Mouse (Mus musculus): ENCODE data around the gene Myo10. TPM values are rescaled to one million over a fixed set of nuclear protein-coding genes. Genes with fewer than 3 reads are reported as not detected.
A peak's percentile ranks its signal among the peaks of the same experiment; 100 is the strongest.

Gene Myo10
- polyA plus RNA-seq, 1 experiment from 2014 or later, result 39.8 TPM

- Histone ChIP-seq H3K36me3 (no peaks in the 10 kb centered on the region), H3K4me3 (no peak overlapping the region), H3K27me3 (no peaks in the 10 kb centered on the region), H3K27ac (peak overlapping the region; percentile 72), H3K4me1 (peaks cover 62% of the 10 kb centered on the region), H3K9ac (no peak overlapping the region), H3K9me3 (no peaks in the 10 kb centered on the region), H3K4me2 (replicated peaks) (no peak overlapping the region)
- WGBS, result 30% methylated on average over 10 of the region's 10 CpGs
- ATAC-seq (ENCODE audit: insufficient number of reproducible peaks, insufficient read depth, low FRiP score, low TSS enrichment), result peak; percentile 36; the same call in 1 of the 2 replicates
These were observed 58.0 kb downstream of the Myo10 start for GRCm38 (mm10) chr15:25680269-25680818.

DNA sequence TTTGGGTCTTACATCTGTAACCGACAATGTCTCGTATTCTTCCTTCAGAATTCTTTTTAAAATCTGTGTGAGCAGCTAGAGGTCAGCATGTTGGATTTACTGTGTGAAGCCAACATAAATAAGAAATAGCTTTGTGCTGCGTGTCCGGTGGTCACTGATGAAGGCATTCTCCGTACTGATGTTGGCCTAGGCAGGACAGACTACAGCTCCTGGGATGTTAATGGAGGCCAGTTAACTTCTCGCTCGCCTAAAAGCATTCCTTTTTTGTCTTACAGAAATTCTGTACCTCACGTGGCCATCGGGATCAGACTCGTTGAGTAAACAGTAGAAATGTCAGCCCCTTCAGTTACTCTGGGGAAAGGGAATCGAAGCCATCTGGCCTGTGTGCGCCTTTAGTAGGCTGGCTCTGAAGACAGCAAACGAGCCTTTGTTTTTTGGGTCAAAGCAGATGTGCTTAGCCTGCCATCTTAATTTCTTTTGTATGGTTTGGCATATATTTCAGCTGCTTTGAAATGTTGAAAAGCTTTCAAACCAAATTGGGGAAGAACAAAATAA is 60.7 kb downstream of the Myo10 start:
- H3K4me1 ChIP-seq, result peaks cover 39% of the 10 kb centered on the region
- WGBS, result 19% methylated on average over 13 of the region's 13 CpGs
- no peak overlapping the region for H3K9ac ChIP-seq
- no peak for ATAC-seq (ENCODE audit: insufficient number of reproducible peaks, insufficient read depth, low FRiP score, low TSS enrichment)
- H3K9me3 ChIP-seq, result no peaks in the 10 kb centered on the region
- no peaks in the 10 kb centered on the region for H3K27me3 ChIP-seq
- no peak overlapping the region for H3K4me3 ChIP-seq
- peak overlapping the region; percentile 16; the same call in 1 of the 2 replicates for H3K4me2 ChIP-seq (replicated peaks)
- no peaks in the 10 kb centered on the region for H3K36me3 ChIP-seq
- H3K27ac ChIP-seq, result peak overlapping the region; percentile 78

GRCm38 (mm10) chr15:25685186-25685585 is 62.9 kb downstream of the Myo10 start:
- H3K9me3 ChIP-seq, result no peaks in the 10 kb centered on the region
- WGBS, result 84% methylated on average over 9 of the region's 9 CpGs
- no peaks in the 10 kb centered on the region for H3K36me3 ChIP-seq
- H3K27ac ChIP-seq, result no peak overlapping the region
- no peaks in the 10 kb centered on the region for H3K27me3 ChIP-seq
- no peak overlapping the region for H3K4me3 ChIP-seq
- no peak overlapping the region for H3K9ac ChIP-seq
- ATAC-seq (ENCODE audit: insufficient number of reproducible peaks, insufficient read depth, low FRiP score, low TSS enrichment), result no peak
- peaks cover 38% of the 10 kb centered on the region for H3K4me1 ChIP-seq
- no peak overlapping the region for H3K4me2 ChIP-seq (replicated peaks)

GRCm38 (mm10) chr15:25688424-25689283 is 66.3 kb downstream of the Myo10 start:
- H3K4me2 ChIP-seq (replicated peaks), result no peak overlapping the region
- peaks cover 36% of the 10 kb centered on the region for H3K4me1 ChIP-seq
- no peaks in the 10 kb centered on the region for H3K9me3 ChIP-seq
- no peak overlapping the region for H3K4me3 ChIP-seq
- ATAC-seq (ENCODE audit: insufficient number of reproducible peaks, insufficient read depth, low FRiP score, low TSS enrichment), result no peak
- no peak overlapping the region for H3K9ac ChIP-seq
- 49% methylated on average over 9 of the region's 9 CpGs for WGBS
- H3K36me3 ChIP-seq, result no peaks in the 10 kb centered on the region
- H3K27ac ChIP-seq, result no peak overlapping the region
- no peaks in the 10 kb centered on the region for H3K27me3 ChIP-seq

DNA sequence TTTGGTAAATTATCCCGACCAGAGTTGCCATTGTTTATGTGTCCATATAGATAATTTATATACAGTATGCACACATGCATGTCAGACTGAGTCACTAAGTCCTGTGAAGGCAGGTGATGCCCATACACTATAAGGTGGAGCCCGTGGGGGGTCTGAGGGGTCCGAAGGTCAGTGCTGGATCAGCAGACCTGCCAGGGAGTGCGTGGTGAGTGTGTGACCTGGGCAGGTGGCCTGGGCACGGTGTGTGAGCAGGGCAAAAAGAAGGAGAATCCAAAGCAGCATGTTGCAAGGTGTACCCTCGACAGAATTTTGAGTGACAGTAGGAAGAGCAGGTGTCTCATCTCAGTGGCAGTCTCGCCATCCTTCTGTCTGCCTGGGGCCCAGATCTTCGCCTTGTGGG is 67.2 kb downstream of the Myo10 start:
- no peak overlapping the region for H3K9ac ChIP-seq
- H3K27me3 ChIP-seq, result no peaks in the 10 kb centered on the region
- 0 out of 2 replicates have a peak, but pooled peaks have one; percentile 7 for ATAC-seq (ENCODE audit: insufficient number of reproducible peaks, insufficient read depth, low FRiP score, low TSS enrichment)
- H3K4me3 ChIP-seq, result no peak overlapping the region
- H3K4me1 ChIP-seq, result peaks cover 42% of the 10 kb centered on the region
- 85% methylated on average over 8 of the region's 8 CpGs for WGBS
- no peaks in the 10 kb centered on the region for H3K9me3 ChIP-seq
- no peaks in the 10 kb centered on the region for H3K36me3 ChIP-seq
- no peak overlapping the region for H3K4me2 ChIP-seq (replicated peaks)
- H3K27ac ChIP-seq, result no peak overlapping the region

- no peaks in the 10 kb centered on the region for H3K36me3 ChIP-seq
- 62% methylated on average over 15 of the region's 15 CpGs for WGBS
- H3K4me1 ChIP-seq, result peaks cover 42% of the 10 kb centered on the region
- no peak overlapping the region for H3K9ac ChIP-seq
- no peak for ATAC-seq (ENCODE audit: insufficient number of reproducible peaks, insufficient read depth, low FRiP score, low TSS enrichment)
- H3K9me3 ChIP-seq, result no peaks in the 10 kb centered on the region
- H3K27ac ChIP-seq, result no peak overlapping the region
- H3K27me3 ChIP-seq, result no peaks in the 10 kb centered on the region
- H3K4me2 ChIP-seq (replicated peaks), result no peak overlapping the region
- no peak overlapping the region for H3K4me3 ChIP-seq
These were observed 67.9 kb downstream of the Myo10 start for GRCm38 (mm10) chr15:25690066-25690745.

- no peak overlapping the region for H3K27ac ChIP-seq
- H3K4me3 ChIP-seq, result no peak overlapping the region
- peaks cover 42% of the 10 kb centered on the region for H3K4me1 ChIP-seq
- H3K9me3 ChIP-seq, result no peaks in the 10 kb centered on the region
- 67% methylated on average over 4 of the region's 4 CpGs for WGBS
- no peaks in the 10 kb centered on the region for H3K27me3 ChIP-seq
- no peak overlapping the region for H3K4me2 ChIP-seq (replicated peaks)
- ATAC-seq (ENCODE audit: insufficient number of reproducible peaks, insufficient read depth, low FRiP score, low TSS enrichment), result no peak
- H3K9ac ChIP-seq, result no peak overlapping the region
- no peaks in the 10 kb centered on the region for H3K36me3 ChIP-seq
These were observed 68.4 kb downstream of the Myo10 start for GRCm38 (mm10) chr15:25690746-25691105.

GRCm38 (mm10) chr15:25692254-25692950 is 70.1 kb downstream of the Myo10 start:
- no peak for ATAC-seq (ENCODE audit: insufficient number of reproducible peaks, insufficient read depth, low FRiP score, low TSS enrichment)
- WGBS, result 50% methylated on average over 21 of the region's 21 CpGs
- H3K4me2 ChIP-seq (replicated peaks), result no peak overlapping the region
- H3K4me1 ChIP-seq, result peaks cover 42% of the 10 kb centered on the region
- no peak overlapping the region for H3K9ac ChIP-seq
- H3K36me3 ChIP-seq, result no peaks in the 10 kb centered on the region
- H3K27ac ChIP-seq, result no peak overlapping the region
- no peaks in the 10 kb centered on the region for H3K27me3 ChIP-seq
- no peaks in the 10 kb centered on the region for H3K9me3 ChIP-seq
- H3K4me3 ChIP-seq, result no peak overlapping the region

DNA sequence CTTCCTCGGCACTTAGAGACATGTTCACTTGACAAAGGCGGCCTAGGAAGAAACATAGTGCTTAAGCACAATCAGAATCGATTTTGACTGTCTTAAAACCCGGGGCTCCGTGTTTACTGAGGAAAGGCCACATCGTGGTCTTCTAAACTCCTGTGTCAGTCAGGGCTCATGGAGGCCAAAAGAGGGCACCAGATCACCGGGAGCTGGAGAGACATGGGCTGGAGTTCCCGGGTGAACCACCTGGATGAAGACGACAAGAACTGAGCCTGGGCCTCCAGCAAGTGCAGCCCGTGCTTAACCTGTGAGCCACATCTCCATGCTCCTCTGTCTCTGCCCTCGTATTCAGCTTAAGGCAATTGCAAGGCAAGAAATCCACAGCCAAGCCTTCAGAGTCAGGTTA is 71.4 kb downstream of the Myo10 start:
- Histone ChIP-seq H3K27ac (peak overlapping the region; percentile 69), H3K9me3 (no peaks in the 10 kb centered on the region), H3K4me2 (replicated peaks) (no peak overlapping the region), H3K9ac (no peak overlapping the region), H3K27me3 (no peaks in the 10 kb centered on the region), H3K4me1 (peaks cover 39% of the 10 kb centered on the region), H3K36me3 (no peaks in the 10 kb centered on the region), H3K4me3 (no peak overlapping the region)
- no peak for ATAC-seq (ENCODE audit: insufficient number of reproducible peaks, insufficient read depth, low FRiP score, low TSS enrichment)
- WGBS, result 77% methylated on average over 11 of the region's 11 CpGs

GRCm38 (mm10) chr15:25694749-25695148 is 72.4 kb downstream of the Myo10 start:
- 93% methylated on average over 4 of the region's 4 CpGs for WGBS
- Histone ChIP-seq H3K9me3 (no peaks in the 10 kb centered on the region), H3K9ac (no peak overlapping the region), H3K4me2 (replicated peaks) (no peak overlapping the region), H3K4me3 (no peak overlapping the region), H3K36me3 (no peaks in the 10 kb centered on the region), H3K27ac (no peak overlapping the region), H3K4me1 (peaks cover 35% of the 10 kb centered on the region), H3K27me3 (no peaks in the 10 kb centered on the region)
- no peak for ATAC-seq (ENCODE audit: insufficient number of reproducible peaks, insufficient read depth, low FRiP score, low TSS enrichment)

DNA sequence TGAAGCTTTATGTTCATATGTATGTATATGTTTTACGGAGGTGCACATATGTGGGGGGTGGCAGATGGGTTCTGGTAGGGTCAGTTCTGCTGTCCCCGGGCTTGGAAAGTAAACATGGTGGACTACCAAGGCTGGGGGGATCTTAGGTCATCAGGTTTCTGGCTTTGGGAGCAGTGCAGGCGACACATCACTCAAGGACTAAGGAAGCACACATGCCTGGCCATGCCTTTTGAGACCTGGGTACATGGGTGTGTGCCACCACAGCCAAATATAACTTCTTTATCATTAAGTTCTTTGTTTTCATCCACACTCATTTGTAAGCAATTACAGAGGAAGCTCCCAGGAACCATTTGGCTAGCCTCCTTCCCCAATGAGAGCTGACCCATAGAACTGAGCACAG is 72.9 kb downstream of the Myo10 start:
- ATAC-seq (ENCODE audit: insufficient number of reproducible peaks, insufficient read depth, low FRiP score, low TSS enrichment), result no peak
- Histone ChIP-seq H3K9ac (no peak overlapping the region), H3K4me1 (peaks cover 30% of the 10 kb centered on the region), H3K9me3 (no peaks in the 10 kb centered on the region), H3K4me3 (no peak overlapping the region), H3K27me3 (no peaks in the 10 kb centered on the region), H3K4me2 (replicated peaks) (no peak overlapping the region), H3K36me3 (no peaks in the 10 kb centered on the region), H3K27ac (no peak overlapping the region)
- 95% methylated on average over 3 of the region's 3 CpGs for WGBS

All from embryonic facial prominence, embryonic 12.5 days (tissue).